Mouse (Mus musculus): Measurements from ENCODE around the gene Gm17584. TPM values are rescaled to one million over a fixed set of nuclear protein-coding genes. Genes with fewer than 3 reads are reported as not detected.
"Not testable (repeated sequence)": the region's sequence is repeated elsewhere in the genome, so short reads cannot be mapped to it uniquely, and the experiment has no call there.

Gene Gm17584
- not detected in 2 replicates for polyA plus RNA-seq (2015; fragmentation: Nextera tagmentation; extraction: Ambion mirVana)

GRCm38 (mm10) chrX:124500263-124500662 is at the start of gene Gm17584:
Gene Gm17584, plus strand, starts transcription at chrX:124500563.
- H3K27ac ChIP-seq (ENCODE audit: low read length); H3K9ac ChIP-seq (ENCODE audit: low read depth, low read length); H3K4me2 ChIP-seq (ENCODE audit: low read depth, low read length); H3K4me3 ChIP-seq (ENCODE audit: low read depth, low read length); H3K27me3 ChIP-seq (ENCODE audit: control insufficient read depth, insufficient read depth, low read depth, low read length); H3K4me1 ChIP-seq (ENCODE audit: control insufficient read depth, low read depth, low read length); ATAC-seq (ENCODE audit: low read depth); H3K9me3 ChIP-seq (replicated peaks; ENCODE audit: control insufficient read depth, low read length); H3K36me3 ChIP-seq (ENCODE audit: control insufficient read depth, insufficient read depth): not testable (repeated sequence)
- no CpG with 5 or more reads among the region's 4 CpGs for WGBS (ENCODE audit: insufficient replicate concordance)

Other genes starting within 250 kb of the Gm17584 start
- gene Gm17469, start 129.3 kb downstream of the Gm17584 start, polyA plus RNA-seq (2015; fragmentation: Nextera tagmentation; extraction: Ambion mirVana) = not detected in 2 replicates

All from liver, embryonic 16.5 days (tissue).